Mouse (Mus musculus): ENCODE measurements around the gene Tmprss7.

DNA sequence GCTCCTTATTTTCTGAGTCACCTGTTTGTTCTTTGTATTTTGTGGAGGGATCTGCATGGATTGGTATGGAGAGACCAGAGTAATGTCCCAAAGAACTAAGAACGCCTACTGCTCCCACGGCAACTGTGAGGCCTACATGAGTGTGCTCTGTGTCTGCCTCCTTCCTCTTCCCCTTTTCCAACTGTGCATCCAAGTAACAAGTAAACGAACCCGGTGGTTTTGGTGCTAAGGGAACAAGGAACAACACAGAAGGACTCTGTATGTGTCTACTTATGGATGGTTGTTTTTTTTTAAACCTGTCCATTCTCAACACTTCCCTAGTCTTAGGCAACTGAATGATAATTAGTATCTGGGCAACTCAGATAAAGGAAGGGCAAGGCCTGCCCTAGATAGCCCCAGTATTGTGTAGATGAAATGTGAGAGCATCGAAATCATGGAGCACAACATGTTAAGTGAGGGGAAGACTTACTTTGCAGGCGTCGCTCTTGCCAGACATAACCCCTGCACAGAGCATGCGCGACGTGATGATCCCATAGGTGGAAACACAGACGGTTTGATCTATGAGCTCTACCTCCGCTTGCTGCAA lies 35.8 kb downstream of the Tmprss7 start:
- no peak for TF ChIP-seq POLR2A (IDR thresholded peaks at IDR 0.05; ENCODE audit: low read depth, low read length)
- TF ChIP-seq CTCF (conservative IDR thresholded peaks at IDR 0.05; ENCODE audit: insufficient read depth, insufficient read length, low read depth, low read length) = no peak

Data from kidney, adult 2 months (tissue).